Mouse (Mus musculus): Measurements from ENCODE around the gene Cacul1.

DNA sequence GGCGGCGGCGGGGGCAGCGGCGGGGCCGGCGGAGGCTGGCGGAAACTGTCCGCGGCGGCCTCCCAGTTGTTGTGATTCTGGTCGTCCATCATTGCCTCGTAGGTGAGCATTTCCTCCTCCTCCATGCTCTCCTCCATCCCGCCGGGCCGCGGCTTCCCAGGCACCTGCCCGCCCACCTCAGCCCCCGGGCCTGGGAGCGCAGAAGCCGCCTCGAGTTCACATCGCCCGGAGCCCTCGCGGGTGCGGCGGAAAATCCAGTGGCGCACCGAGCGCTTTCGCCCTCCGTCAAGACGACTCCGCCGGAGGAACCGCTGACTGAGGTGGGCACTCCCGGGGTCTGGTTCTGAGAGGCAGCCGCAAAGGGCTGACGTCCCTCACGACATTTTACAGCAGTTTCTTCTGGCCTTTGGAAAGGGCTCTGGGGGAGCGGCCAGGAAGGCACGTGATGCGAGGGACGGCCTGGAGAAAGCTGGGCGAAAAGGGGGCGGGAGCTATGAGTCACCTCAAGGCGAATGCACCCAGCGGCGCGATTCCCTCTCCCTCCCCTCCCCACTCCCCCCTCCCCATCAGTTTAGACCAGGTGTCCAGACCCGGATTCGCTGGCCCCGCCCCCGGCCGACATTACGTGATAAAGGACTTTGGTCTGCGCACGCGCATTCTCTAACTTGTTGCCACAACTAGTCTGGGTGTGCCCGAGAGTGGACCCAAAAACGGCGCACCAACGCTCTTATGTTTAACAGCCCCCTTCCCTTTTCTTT lies at the start of gene Cacul1:
- no peak for TF ChIP-seq CTCF (IDR thresholded peaks at IDR 0.05)
- TF ChIP-seq EP300 (IDR thresholded peaks at IDR 0.05): no peak; the same call in 1 of the 2 replicates
